Mouse (Mus musculus) heart, adult 9 months (tissue): Measurements from ENCODE around the gene Kctd12.

ENCODE experiments used
- DNase-seq, 2 experiments: peaks; one replicate each; pipeline ENCODE4 v3.0.0; 2022; ENCODE audit warnings: low spot score in 2 of 2

The Kctd12 gene

DNA sequence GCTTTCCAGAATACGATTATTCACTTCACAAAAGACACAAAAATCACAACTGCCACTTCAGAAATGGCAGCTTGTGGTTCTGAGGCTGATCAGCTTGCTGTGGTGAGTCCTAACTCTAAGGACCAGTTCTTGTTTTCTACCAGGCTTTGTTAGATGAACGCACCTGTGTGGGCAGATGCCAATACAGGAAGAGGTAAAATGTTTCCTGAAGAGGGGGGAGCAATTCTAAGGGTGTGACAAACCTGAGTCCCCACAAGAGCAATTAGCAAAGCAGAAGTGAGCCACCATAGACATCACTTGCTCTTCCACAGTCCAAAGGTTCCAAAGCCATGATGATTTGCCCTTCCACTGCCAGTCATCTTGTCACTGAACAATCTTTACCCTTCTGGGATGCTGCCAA, 20.4 kb downstream of the Kctd12 start:
- DNase-seq: no peak

DNA sequence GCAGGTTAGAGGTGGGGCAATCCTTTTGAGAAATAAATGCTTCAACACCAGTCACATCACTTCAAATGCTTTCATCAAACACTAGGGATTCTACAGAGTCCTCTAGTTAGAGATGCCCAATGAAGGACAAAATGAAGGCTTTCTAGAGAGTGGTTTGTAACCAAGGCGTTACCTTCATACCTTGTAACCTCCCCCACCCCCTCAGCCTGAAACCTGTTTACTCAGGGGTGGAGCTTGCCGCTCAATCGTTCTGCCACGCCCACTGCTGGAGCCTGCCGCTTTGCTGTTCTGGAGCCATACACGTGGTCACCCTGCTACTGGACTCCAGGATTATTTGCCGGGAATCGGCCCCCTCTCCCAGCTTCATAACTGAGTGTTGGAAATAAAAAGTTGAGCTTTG, 28.9 kb downstream of the Kctd12 start:
- DNase-seq: no peak

DNA sequence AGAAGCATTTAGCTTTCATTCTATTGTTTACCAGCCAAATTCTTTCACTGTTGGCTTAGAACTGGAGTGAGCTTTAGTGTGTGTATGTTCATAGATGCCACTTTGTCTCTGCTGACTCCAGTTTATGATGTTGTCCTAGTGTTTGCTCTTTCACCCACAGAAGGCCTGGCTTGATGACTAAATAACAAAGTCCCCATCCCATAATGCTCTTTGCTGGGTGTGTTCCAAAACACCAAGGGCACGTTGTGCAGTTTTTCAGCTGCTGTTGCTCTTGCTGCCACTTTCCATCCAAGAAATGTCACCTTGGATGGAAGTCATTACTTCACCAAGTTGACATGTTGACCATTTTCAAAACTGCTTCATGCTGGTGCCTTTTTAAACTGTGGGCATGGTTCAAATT, 30.5 kb downstream of the Kctd12 start:
- no peak for DNase-seq

DNA sequence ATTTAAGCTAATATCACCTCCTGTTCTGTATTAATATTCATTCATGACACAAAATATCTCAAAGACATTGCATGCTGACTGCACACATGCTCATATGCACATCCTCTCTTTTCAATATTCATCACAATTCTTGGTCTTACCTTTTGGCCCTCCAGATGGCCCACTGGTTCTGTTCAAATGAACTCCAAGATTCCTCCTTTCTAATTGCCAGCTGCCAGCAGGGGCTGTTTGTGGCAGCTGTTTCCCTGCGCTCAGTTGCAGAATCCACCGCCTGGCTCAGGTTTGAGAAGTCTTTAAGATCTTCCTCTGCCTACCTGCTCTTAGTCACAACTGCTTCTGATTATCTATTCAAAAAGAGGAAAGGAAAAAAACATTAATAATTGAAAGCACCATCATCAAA, 34.6 kb downstream of the Kctd12 start:
- DNase-seq: no peak

DNA sequence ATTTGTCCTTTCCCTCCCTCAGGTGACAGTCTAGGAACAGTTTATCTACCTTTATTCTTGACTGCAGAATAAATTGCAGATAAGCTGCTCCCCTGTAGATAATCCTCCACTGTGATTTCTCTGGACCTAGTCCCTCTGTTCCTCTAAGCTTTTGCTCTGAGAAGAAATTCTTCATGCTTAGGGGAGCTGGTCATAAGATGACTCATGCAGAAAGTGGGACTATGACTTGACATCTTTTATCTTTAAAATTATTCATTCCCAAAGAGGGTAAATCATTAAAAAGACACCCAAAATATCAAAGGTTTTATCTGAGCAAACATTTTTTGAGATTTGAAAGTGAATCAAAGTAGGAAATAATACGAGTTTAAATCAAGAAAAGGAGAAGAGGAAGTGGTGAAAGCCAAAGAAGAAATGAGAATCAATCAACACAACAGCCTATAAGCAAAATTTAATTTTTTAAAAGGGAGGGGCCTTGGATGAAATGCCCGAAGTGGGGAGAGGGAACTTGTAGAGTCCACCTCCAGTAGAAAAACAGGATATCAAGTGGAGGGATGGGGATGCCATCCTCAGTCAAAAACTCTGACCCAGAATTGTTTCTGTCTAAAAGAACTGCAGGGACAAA, 40.1 kb downstream of the Kctd12 start:
- no peak for DNase-seq

DNA sequence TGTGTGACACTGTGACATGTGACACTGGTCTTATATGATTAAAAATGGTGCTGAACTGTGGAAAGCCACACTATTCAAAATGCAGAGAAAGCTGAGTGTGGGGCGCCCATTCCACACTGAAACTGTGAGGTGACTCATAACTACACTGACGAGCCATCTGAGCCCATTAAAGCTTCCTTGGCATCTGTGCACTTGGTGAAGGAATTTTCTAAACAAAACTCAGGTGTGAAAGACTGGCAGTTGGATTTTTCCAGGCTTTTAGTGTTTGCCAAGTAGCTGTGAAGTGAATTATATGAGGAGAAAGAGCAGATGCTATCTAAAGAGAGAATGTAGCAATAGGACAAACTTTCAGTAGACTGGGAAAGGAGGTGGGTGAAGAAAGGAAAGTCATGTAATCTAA, 47.6 kb downstream of the Kctd12 start:
- no peak for DNase-seq

DNA sequence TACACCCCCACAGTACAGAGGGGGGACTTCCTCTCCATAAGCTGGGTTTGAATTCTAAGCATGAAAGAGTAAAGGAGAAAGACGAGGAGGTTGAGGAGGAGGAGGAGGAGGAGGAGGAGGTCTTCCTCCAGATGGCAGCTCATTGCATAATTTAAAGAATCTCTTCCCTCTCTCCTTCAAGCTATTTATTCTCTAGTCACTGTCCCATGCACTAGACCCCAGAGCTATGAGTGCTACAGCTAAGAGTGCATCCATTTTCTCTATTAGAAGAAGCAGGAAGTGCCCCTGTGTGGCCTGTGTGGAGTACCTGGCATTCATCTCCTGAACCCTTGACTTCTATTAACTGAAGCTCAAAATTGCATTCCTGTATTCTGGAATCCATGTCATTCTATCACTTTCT, 51.5 kb downstream of the Kctd12 start:
- DNase-seq: no peak

DNA sequence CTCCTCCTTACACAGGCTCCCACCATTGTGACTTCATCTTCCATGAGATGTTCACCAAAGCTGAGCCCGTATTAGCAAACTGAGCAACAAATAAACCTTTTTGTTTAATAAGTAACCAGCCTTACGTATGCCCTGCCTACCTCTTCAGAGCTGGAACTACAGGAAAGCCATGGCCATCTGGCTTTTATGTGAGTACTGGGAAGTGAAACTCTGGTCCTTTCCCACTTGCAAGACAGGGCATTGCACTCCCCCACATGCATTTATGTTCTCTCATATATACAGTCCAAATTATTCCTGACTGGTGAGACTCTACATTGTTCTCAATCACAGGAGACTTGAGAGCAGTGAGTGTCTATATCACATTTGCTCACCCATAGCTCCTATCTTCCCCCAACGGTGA, 52.9 kb downstream of the Kctd12 start:
- no peak for DNase-seq

DNA sequence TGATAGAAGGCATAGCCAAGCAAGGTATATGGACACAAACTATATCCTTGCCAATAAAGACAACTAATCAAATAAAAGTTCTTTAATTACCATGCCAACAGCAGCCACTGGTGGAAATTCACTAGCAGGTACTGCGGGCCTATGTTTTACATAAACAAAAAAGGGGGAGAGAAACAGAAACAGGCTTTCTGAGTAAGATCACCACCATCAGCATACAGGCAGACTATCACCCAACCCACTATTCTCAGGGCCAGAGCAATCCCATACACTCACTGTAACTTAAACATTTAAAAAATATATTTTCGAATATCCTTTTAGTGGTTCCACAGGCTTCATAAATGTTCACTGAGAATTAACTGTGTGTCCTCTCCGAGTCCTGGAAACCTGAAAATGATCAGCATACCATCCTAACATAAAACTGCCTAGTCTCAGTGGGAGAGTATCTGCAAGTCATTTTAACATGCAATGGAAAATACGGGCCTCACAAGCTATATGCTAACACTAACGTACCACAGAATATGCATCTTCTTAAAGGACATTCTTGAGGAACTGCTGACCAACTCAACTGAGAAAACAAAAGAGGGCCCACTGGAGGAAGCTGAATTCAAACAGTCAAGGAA, 54.5 kb downstream of the Kctd12 start:
- no peak for DNase-seq
